Mouse (Mus musculus): ENCODE results near the gene Mthfd1l. TPM values are rescaled to one million over a fixed set of nuclear protein-coding genes. Genes with fewer than 3 reads are reported as not detected.
"Not testable (repeated sequence)": the region's sequence is repeated elsewhere in the genome, so short reads cannot be mapped to it uniquely, and the experiment has no call there.

Gene Mthfd1l
- total RNA-seq, 2 experiments from 2014 or later, result 0.75 to 1.7 TPM

GRCm38 (mm10) chr10:4108462-4108861, 135.5 kb downstream of the Mthfd1l start:
- intact Hi-C loops (cut with DNase I), result no loop called here
- no peak for DNase-seq (ENCODE audit: low spot score)

DNA sequence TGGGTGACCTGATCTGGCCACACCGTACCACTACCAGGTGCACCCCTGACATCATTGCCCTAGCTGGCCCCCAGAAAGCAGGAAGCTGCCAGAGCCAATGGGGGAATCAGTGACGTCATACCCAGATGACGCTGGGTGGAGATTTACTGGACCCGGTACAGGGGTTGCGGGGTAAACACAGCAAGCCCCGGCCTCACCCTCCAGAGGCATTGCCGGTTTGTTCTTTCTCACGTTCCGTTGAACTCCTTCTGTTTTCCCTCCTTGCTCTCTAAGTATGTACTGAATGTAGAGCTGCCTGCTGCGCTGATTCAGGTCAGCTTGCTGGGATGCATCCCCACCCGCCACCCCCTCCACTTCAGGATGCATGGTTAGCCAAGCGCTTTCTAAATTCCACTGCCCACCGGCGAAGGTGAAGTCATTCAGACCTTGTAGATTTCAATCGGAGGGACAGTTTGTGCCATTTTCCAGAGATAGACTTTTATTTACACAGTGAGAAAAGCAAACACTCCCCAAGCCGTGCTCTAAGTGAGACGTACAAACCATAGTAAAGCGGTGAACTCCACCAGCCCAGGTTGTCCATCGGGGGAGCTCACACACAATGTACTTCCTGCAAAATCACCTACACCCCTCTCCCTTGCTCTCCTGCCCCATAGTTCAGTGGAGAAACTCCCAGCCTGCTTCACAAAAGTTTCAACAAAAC, 138.3 kb downstream of the Mthfd1l start:
- intact Hi-C loops (cut with DNase I), result loop anchor here (5.0 kb wide), 1 partner anchor 46 kb away; no protein-coding TSS in a partner anchor
- DNase-seq (ENCODE audit: low spot score), result no peak

DNA sequence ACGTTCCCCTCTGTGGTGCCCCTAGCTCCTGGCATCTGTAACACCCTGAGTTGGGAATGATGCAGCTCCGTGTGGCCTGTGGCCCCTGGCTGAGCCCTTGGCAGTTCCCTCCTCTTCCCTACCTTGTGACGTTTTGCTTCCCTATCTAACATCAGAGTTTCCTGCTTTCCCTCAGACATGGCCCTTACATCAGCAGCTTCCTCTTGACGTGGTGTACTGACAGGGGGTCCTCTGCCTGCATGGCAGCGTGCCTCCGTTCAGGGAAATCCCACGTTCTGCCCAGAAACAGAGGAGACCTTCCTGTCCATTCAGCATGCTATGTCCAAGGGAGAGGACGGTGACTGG, 138.8 kb downstream of the Mthfd1l start:
- intact Hi-C loops (cut with DNase I), result loop anchor here (5.0 kb wide), 1 partner anchor 46 kb away; no protein-coding TSS in a partner anchor
- DNase-seq (ENCODE audit: low spot score), result no peak

GRCm38 (mm10) chr10:4112611-4113327, 139.9 kb downstream of the Mthfd1l start:
- intact Hi-C loops (cut with DNase I), result loop anchor here (5.0 kb wide), 1 partner anchor 45 kb away; no protein-coding TSS in a partner anchor
- DNase-seq (ENCODE audit: low spot score), result no peak

DNA sequence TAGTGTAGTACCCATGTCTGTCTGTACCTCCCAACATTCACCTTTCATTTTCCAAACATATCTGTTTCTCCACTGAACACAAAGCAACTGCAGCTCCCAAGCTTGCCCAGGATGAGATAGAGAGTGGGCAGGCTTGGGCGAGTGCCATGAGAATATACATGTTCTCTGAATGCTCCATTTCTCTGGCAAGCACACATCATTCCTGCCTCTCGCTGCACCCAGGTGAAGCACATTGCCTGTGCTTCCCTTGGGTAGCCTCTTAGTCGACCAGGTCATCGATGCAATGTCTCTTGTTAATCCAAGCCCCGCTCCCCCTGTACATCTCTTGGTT, 140.4 kb downstream of the Mthfd1l start:
- no peak for DNase-seq (ENCODE audit: low spot score)
- intact Hi-C loops (cut with DNase I), result loop anchor here (5.0 kb wide), 1 partner anchor 44 kb away; no protein-coding TSS in a partner anchor

DNA sequence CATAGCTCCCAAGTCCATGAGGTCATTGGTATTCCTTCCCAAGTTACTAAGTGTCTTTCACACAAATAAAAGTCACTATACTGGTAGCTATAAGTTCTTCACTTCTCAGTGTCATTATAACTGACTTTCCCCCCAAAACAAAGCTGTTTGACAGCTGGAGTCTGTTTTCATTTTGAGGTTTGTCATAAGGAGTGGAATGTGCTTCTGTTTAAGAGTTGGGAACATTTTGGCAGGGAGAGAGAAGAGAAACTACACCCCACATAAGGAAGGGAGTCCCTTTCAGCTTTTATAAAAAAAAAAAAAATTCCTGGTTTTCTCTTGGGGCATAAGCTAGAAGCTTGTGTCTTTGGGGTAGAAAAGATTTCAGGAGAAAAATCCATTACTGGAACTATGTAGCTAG, 143.7 kb downstream of the Mthfd1l start:
- DNase-seq (ENCODE audit: low spot score), result no peak
- intact Hi-C loops (cut with DNase I), result no loop called here

- no peak for DNase-seq (ENCODE audit: low spot score)
- intact Hi-C loops (cut with DNase I), result no loop called here
Measured at GRCm38 (mm10) chr10:4117091-4117490, 144.2 kb downstream of the Mthfd1l start.

DNA sequence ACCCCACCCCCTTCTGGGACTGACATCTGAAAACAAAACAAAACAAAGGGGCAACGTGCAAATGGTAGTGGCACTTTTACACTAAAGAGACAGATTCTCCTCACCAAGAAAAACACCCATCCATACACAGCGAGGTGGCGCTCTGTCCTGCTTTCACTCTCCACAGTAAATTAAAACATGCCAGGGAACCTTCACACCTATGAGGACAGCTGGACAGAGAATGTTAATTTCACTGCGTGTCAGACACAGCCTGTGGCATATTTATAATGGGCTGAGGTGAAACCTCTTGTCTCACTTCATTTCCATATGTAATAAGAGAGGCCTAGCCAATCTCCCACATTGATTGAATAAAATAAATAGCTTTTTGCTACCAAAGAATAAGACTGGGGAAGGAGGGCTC, 146.4 kb downstream of the Mthfd1l start:
- DNase-seq (ENCODE audit: low spot score), result no peak
- intact Hi-C loops (cut with DNase I), result no loop called here

GRCm38 (mm10) chr10:4120708-4121107, 147.8 kb downstream of the Mthfd1l start:
- peak; percentile 75 for DNase-seq (ENCODE audit: low spot score)
- intact Hi-C loops (cut with DNase I), result loop anchor here (2.0 kb wide), 1 partner anchor 44 kb away; no protein-coding TSS in a partner anchor

DNA sequence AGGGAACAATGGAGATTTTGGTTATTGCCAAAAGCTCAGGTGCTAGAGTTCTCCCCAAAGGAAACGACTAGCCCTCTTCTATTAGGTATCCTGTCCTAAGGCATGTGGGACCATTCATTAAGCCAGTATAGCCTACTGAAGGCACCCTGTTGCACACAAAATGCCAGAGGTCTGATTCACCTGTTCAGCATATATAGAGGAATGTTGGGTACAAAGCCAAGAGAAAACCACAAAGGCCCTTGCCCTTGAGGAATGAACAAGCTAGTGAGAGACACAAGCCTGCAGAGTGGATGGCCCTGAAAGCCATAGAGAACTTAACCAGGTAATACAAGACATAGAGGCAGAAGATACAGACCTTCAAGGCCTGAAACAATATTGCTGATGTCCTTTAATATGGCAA, 148.3 kb downstream of the Mthfd1l start:
- no peak for DNase-seq (ENCODE audit: low spot score)
- intact Hi-C loops (cut with DNase I), result loop anchor here (2.0 kb wide), 1 partner anchor 44 kb away; no protein-coding TSS in a partner anchor

GRCm38 (mm10) chr10:4123280-4123945, 150.5 kb downstream of the Mthfd1l start:
- DNase-seq (ENCODE audit: low spot score); intact Hi-C loops (cut with DNase I): not testable (repeated sequence)

DNA sequence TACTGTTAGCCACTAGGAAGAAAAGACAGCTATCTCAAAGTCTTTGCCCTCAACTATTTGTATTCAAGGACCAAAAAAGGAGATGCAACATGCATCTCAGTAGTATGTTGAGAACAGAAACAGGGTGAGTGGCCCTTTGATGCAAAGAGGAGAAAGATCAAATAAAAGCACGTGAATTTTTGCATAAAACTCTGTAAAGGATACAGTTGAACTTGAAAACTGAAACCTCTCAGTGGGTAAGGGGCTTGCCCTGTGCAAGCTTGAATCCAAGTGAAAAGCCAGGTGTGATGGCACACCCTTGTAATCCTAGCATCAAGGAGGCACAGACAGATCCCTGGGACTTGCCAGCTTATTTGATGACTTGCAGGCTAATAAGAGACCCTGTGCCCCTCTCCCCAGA, 151.2 kb downstream of the Mthfd1l start:
- no peak for DNase-seq (ENCODE audit: low spot score)
- intact Hi-C loops (cut with DNase I), result no loop called here

GRCm38 (mm10) chr10:4125232-4125631, 152.3 kb downstream of the Mthfd1l start:
- DNase-seq (ENCODE audit: low spot score), result no peak
- intact Hi-C loops (cut with DNase I), result no loop called here

DNA sequence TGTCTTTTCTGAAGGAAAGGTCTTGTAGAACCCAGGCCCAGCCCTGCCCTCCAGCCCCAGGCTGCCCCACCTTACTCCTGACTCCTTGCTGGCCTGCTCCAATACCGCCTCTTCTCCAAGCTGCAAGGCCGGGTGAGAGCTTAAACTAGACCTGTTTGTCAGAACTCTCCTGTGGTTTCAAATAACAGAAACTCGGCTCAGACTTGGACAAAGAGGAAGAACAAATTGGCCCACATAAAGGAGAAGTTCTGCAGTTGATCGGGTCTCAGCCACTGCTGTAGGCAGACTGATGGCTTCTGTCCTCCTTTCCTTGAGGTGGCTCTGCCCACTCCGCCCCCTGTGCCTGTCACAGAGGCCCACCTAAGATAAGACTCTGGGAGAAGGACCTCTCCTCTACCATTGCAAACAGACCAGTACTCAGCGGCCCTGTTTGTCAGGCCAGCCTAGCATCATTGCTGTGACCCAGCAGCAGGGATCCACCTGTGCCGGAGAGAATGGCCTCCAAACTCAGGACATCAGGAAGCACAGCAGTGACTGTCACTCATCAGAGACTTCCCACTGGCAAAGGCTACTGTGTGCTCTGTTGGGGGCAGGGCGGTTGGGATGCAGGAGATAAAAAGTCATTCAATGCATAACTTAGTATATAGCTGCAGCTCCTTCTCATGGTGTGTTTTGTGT, 153.6 kb downstream of the Mthfd1l start:
- intact Hi-C loops (cut with DNase I), result no loop called here
- DNase-seq (ENCODE audit: low spot score), result no peak

DNA sequence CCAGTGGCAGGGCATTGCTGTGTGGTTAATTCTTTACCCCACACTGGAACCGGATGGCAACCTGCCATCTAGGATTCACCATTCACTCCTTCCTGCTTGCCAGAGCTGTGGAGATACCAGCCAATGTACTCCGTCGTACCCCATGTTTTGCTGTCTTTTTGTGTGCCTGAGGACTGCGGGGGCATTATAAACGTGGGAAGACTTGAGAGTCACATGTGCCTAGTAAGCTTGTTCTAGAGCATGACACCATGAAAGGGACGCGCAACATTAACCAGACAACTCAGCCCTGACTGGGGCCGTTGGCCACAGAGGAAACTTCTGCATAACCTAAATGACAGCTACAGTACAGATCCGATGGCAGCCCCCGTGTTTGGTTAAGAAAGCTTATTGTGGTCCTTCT, 155.5 kb downstream of the Mthfd1l start:
- intact Hi-C loops (cut with DNase I), result no loop called here
- no peak for DNase-seq (ENCODE audit: low spot score)

GRCm38 (mm10) chr10:4128915-4129314, 156.0 kb downstream of the Mthfd1l start:
- DNase-seq (ENCODE audit: low spot score), result peak; percentile 45
- intact Hi-C loops (cut with DNase I), result no loop called here

GRCm38 (mm10) chr10:4129461-4129860, 156.5 kb downstream of the Mthfd1l start:
- no peak for DNase-seq (ENCODE audit: low spot score)
- intact Hi-C loops (cut with DNase I), result no loop called here

GRCm38 (mm10) chr10:4130034-4130607, 157.2 kb downstream of the Mthfd1l start:
- intact Hi-C loops (cut with DNase I), result no loop called here
- DNase-seq (ENCODE audit: low spot score), result no peak

- DNase-seq (ENCODE audit: low spot score), result no peak
- intact Hi-C loops (cut with DNase I), result no loop called here
Measured at GRCm38 (mm10) chr10:4132735-4133134, 159.8 kb downstream of the Mthfd1l start.

Data from heart, postnatal 25 days (tissue).